Mouse (Mus musculus): Measurements from ENCODE around the gene Slit3. TPM values are rescaled to one million over a fixed set of nuclear protein-coding genes. Genes with fewer than 3 reads are reported as not detected.

Gene Slit3
- total and polyA plus RNA-seq, 3 experiments: 0.55 to 4.8 (median 2.8) TPM

GRCm38 (mm10) chr11:35454191-35454725 lies 333.2 kb downstream of the Slit3 start:
- no peak overlapping the region for H3K4me2 ChIP-seq (ENCODE audit: insufficient read depth, low read depth, poor library complexity, severe bottlenecking)
- no peaks in the 10 kb centered on the region for H3K9me3 ChIP-seq (replicated peaks; ENCODE audit: low read length)
- H3K27ac ChIP-seq (ENCODE audit: insufficient read depth, low read depth): no peak overlapping the region
- H3K9ac ChIP-seq (ENCODE audit: insufficient read depth, low read depth): no peak overlapping the region
- no peaks in the 10 kb centered on the region for H3K27me3 ChIP-seq (replicated peaks)
- H3K79me2 ChIP-seq (replicated peaks; ENCODE audit: control insufficient read depth, extremely low read depth, insufficient read depth, poor library complexity, severe bottlenecking): no peaks in the 10 kb centered on the region
- dilution Hi-C loops (cut with MboI; ENCODE audit: extremely low pct_ligation_motif_present, extremely low pct_unique_long_range_greater_than_20kb, low sequenced_read_pairs) (no loop called here), in situ Hi-C loops (cut with MboI; ENCODE audit: low pct_ligation_motif_present, low pct_unique_long_range_greater_than_20kb, low sequenced_read_pairs) (no loop called here)
- no peak for DNase-seq (ENCODE audit: extremely low read depth)
- no peak overlapping the region for H3K4me3 ChIP-seq (replicated peaks in 1 of 3; ENCODE audit: low read depth in 2 of 3, low read length in 2 of 3, poor library complexity in 1 of 3)
- no peaks in the 10 kb centered on the region for H3K36me3 ChIP-seq (replicated peaks in 1 of 2; ENCODE audit: control insufficient read depth in 1 of 2, insufficient read depth in 1 of 2, low read length in 1 of 2)
- TF ChIP-seq TBP (conservative IDR thresholded peaks at IDR 0.05; ENCODE audit: low read depth, low read length) (no peak), SMC3 (IDR thresholded peaks at IDR 0.05; ENCODE audit: low read depth, low read length) (no peak), CHD1 (IDR thresholded peaks at IDR 0.05; ENCODE audit: low read depth, low read length) (no peak), NELFE (IDR thresholded peaks at IDR 0.05; ENCODE audit: low read depth, low read length) (no peak), CHD2 (IDR thresholded peaks at IDR 0.05; ENCODE audit: low read length) (no peak), MYC (IDR thresholded peaks at IDR 0.05; ENCODE audit: low read depth, low read length) (no peak), MAX (IDR thresholded peaks at IDR 0.05; ENCODE audit: low read length) (no peak), TCF12 (IDR thresholded peaks at IDR 0.05; ENCODE audit: low read depth, low read length) (no peak), USF2 (conservative IDR thresholded peaks at IDR 0.05; ENCODE audit: low read depth, low read length) (no peak), HCFC1 (IDR thresholded peaks at IDR 0.05; ENCODE audit: low read depth, low read length) (no peak), ZKSCAN1 (IDR thresholded peaks at IDR 0.05; ENCODE audit: borderline replicate concordance, low read depth, low read length) (no peak), MXI1 (IDR thresholded peaks at IDR 0.05; ENCODE audit: low read depth, low read length) (no peak)
- H3K4me1 ChIP-seq (ENCODE audit: control insufficient read depth in 1 of 2, insufficient read depth in 2 of 2): peaks cover 0 to 32% of the 10 kb centered on the region in 2 experiments; a peak in 3 of 4 replicates

- TF ChIP-seq NELFE (IDR thresholded peaks at IDR 0.05; ENCODE audit: low read depth, low read length) (no peak), KAT2A (IDR thresholded peaks at IDR 0.05; ENCODE audit: insufficient replicate concordance, low read length) (no peak), CTCF (conservative IDR thresholded peaks at IDR 0.05 in 1 of 2, IDR thresholded peaks at IDR 0.05 in 1 of 2; ENCODE audit: low read depth in 2 of 2, low read length in 2 of 2) (no peak), TBP (conservative IDR thresholded peaks at IDR 0.05; ENCODE audit: low read depth, low read length) (no peak), ZC3H11A (IDR thresholded peaks at IDR 0.05; ENCODE audit: low read depth, low read length) (no peak), JUND (conservative IDR thresholded peaks at IDR 0.05; ENCODE audit: low read depth, low read length) (no peak), E2F4 (IDR thresholded peaks at IDR 0.05; ENCODE audit: insufficient replicate concordance, low read depth, low read length) (no peak), ETS1 (conservative IDR thresholded peaks at IDR 0.05; ENCODE audit: low read depth, low read length) (no peak), MXI1 (IDR thresholded peaks at IDR 0.05; ENCODE audit: low read depth, low read length) (no peak), ZKSCAN1 (IDR thresholded peaks at IDR 0.05; ENCODE audit: borderline replicate concordance, low read depth, low read length) (no peak), MEF2A (IDR thresholded peaks at IDR 0.05; ENCODE audit: borderline replicate concordance, low read depth, low read length) (no peak), GABPA (IDR thresholded peaks at IDR 0.05; ENCODE audit: insufficient replicate concordance, low read depth, low read length) (no peak), UBTF (IDR thresholded peaks at IDR 0.05; ENCODE audit: low read depth, low read length) (no peak), MAZ (IDR thresholded peaks at IDR 0.05; ENCODE audit: low read depth, low read length) (no peak), BHLHE40 (IDR thresholded peaks at IDR 0.05; ENCODE audit: low read depth, low read length) (no peak), EP300 (IDR thresholded peaks at IDR 0.05; ENCODE audit: low read length) (no peak), SIN3A (IDR thresholded peaks at IDR 0.05; ENCODE audit: low read length) (no peak), ZNF384 (IDR thresholded peaks at IDR 0.05; ENCODE audit: low read depth, low read length) (no peak), CHD2 (IDR thresholded peaks at IDR 0.05; ENCODE audit: low read length) (no peak), MYC (IDR thresholded peaks at IDR 0.05; ENCODE audit: low read depth, low read length) (no peak)
- Histone ChIP-seq H3K4me2 (ENCODE audit: insufficient read depth, low read depth, poor library complexity, severe bottlenecking) (no peak overlapping the region), H3K79me2 (replicated peaks; ENCODE audit: control insufficient read depth, extremely low read depth, insufficient read depth, poor library complexity, severe bottlenecking) (no peaks in the 10 kb centered on the region), H3K9me3 (replicated peaks; ENCODE audit: low read length) (no peaks in the 10 kb centered on the region), H3K9ac (ENCODE audit: insufficient read depth, low read depth) (no peak overlapping the region), H3K4me1 (ENCODE audit: control insufficient read depth in 1 of 2, insufficient read depth in 2 of 2) (peaks cover 0 to 36% of the 10 kb centered on the region in 2 experiments; a peak in 3 of 4 replicates), H3K4me3 (replicated peaks in 1 of 3; ENCODE audit: low read depth in 2 of 3, low read length in 2 of 3, poor library complexity in 1 of 3) (no peak overlapping the region), H3K27me3 (replicated peaks) (no peaks in the 10 kb centered on the region), H3K27ac (ENCODE audit: insufficient read depth, low read depth) (no peak overlapping the region), H3K36me3 (replicated peaks in 1 of 2; ENCODE audit: control insufficient read depth in 1 of 2, insufficient read depth in 1 of 2, low read length in 1 of 2) (no peaks in the 10 kb centered on the region)
- in situ Hi-C loops (cut with MboI; ENCODE audit: low pct_ligation_motif_present, low pct_unique_long_range_greater_than_20kb, low sequenced_read_pairs) (no loop called here), dilution Hi-C loops (cut with MboI; ENCODE audit: extremely low pct_ligation_motif_present, extremely low pct_unique_long_range_greater_than_20kb, low sequenced_read_pairs) (no loop called here)
- no peak for DNase-seq (ENCODE audit: extremely low read depth)
Observed at GRCm38 (mm10) chr11:35454781-35455180, 333.8 kb downstream of the Slit3 start.
